Mouse (Mus musculus) MEL (cell line): ENCODE data around the gene Ivd.

Source experiments
- CTCF ChIP-seq, 3 experiments: IDR thresholded peaks in 2 of 3; conservative IDR thresholded peaks in 1 of 3; 2 replicates each; pipeline ENCODE4 v1.5.1; 2011 to 2012; ENCODE audit warnings: low read length in 3 of 3, low read depth in 2 of 3, mild to moderate bottlenecking in 2 of 3, improper control_type of control experiment in 1 of 3, inconsistent platforms in 1 of 3, mixed read lengths in 1 of 3, moderate library complexity in 1 of 3; ENCODE audit not compliant: control insufficient read depth in 1 of 3, insufficient read depth in 1 of 3, poor library complexity in 1 of 3, severe bottlenecking in 1 of 3
- MAZ ChIP-seq: IDR thresholded peaks from 2 replicates; pipeline ENCODE4 v1.6.1; 2012; ENCODE audit warnings: low read depth, mild to moderate bottlenecking, inconsistent platforms, low read length, improper control_type of control experiment
- MXI1 ChIP-seq: IDR thresholded peaks from 2 replicates; pipeline ENCODE4 v1.6.1; 2011; ENCODE audit warnings: mild to moderate bottlenecking, low read depth, low read length, improper control_type of control experiment
- POLR2AphosphoS5 ChIP-seq: IDR thresholded peaks from 2 replicates; pipeline ENCODE4 v1.6.1; 2012; ENCODE audit warnings: low read depth, borderline replicate concordance, mild to moderate bottlenecking, inconsistent platforms, low read length, moderate library complexity, mixed read lengths
- SIN3A ChIP-seq: IDR thresholded peaks from 2 replicates; pipeline ENCODE4 v1.6.1; 2012; ENCODE audit warnings: low read length, improper control_type of control experiment, inconsistent platforms

DNA sequence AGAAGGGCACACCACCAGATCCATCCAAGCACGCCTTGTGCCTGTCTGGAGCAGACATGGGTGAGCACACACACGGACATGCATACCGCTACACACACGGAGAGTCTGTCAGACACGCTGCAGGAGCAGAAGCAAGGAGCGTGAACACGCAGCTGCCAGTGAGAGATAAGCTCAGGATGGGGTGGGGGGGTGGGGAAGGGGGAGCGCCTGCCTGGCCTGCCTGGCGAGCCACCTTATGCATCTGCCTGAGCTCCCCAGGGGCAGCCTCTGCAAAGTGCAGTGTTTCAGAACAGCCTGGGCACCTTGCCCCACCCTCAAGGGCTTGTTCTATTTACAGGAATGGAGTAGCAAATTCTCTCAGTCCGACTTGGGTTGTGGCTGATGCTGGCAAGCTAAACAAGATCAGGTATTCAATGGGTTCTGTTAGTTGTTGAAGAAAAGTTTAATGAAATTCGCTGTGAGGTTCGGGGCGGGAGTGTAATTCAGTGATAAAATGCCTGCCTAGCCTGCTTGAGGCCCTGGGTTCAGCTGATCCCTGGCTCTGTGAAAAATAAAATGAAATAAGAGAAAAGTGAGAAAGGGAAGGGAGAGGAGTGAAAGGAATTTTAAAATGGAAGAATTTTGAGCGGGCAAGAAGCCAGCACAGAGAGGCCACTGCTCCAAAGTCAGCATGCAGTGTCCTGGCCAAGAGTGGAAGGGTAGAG, 26.2 kb downstream of the Ivd start:
- TF ChIP-seq CTCF (IDR thresholded peaks at IDR 0.05 in 2 of 3, conservative IDR thresholded peaks at IDR 0.05 in 1 of 3; ENCODE audit: control insufficient read depth in 1 of 3, insufficient read depth in 1 of 3, low read depth in 2 of 3, low read length in 3 of 3, poor library complexity in 1 of 3, severe bottlenecking in 1 of 3) = no peak
- no peak for TF ChIP-seq SIN3A
- TF ChIP-seq POLR2AphosphoS5 = no peak
- TF ChIP-seq MXI1 = peak; percentile 87
- TF ChIP-seq MAZ = 0 out of 2 replicates have a peak, but pooled peaks have one; percentile 58
